Mouse (Mus musculus) cortical plate, adult 2 months (tissue): Measurements from ENCODE around the gene Cep89.

Experiments used
- CTCF ChIP-seq: fragments of 200-500 bp; IDR thresholded peaks from 2 replicates; pipeline ENCODE4 v1.5.1; 2011; ENCODE audit warnings: mild to moderate bottlenecking, control low read depth, low read length; ENCODE audit not compliant: insufficient read depth; ENCODE audit errors: extremely low read depth
- POLR2A ChIP-seq: fragments of 200-500 bp; IDR thresholded peaks from 2 replicates; pipeline ENCODE4 v1.6.1; 2011; ENCODE audit warnings: mild to moderate bottlenecking, low read length, control low read depth; ENCODE audit not compliant: insufficient read depth; ENCODE audit errors: extremely low read depth

GRCm38 (mm10) chr7:35372483-35373017, 24.3 kb upstream of the Cep89 start:
- TF ChIP-seq POLR2A, result no peak
- no peak for TF ChIP-seq CTCF
